Mouse (Mus musculus) thymus, postnatal 0 days (tissue): ENCODE data around the gene Sirt5. TPM values are rescaled to one million over a fixed set of nuclear protein-coding genes. Genes with fewer than 3 reads are reported as not detected.
A peak's percentile ranks its signal among the peaks of the same experiment; 100 is the strongest.

Experiments used
- DNase-seq: peaks from one replicate; pipeline ENCODE4 v3.0.0-alpha.2; 2015; ENCODE audit warnings: low spot score
- polyA plus RNA-seq: library from polyadenylated mRNA; unstranded; fragments of >200 nt; fragmentation: Nextera tagmentation; extraction: Ambion mirVana; gene quantifications from 2 replicates; pipeline ENCODE4 v1.2.1, GENCODE M21; 2015

Gene Sirt5
- 35.0 and 36.9 TPM in 2 replicates for polyA plus RNA-seq

GRCm38 (mm10) chr13:43364985-43365824 is at the start of gene Sirt5:
Gene Sirt5, plus strand, starts transcription at chr13:43365496.
- DNase-seq = peak; percentile 97

GRCm38 (mm10) chr13:43317411-43317810 is 47.9 kb upstream of the Sirt5 start:
- DNase-seq = no peak

- no peak for DNase-seq
These were observed 45.9 kb upstream of the Sirt5 start for GRCm38 (mm10) chr13:43319396-43319795.

- no peak for DNase-seq
These were observed 43.8 kb upstream of the Sirt5 start for GRCm38 (mm10) chr13:43321492-43321891.

- no peak for DNase-seq
These were observed 39.9 kb upstream of the Sirt5 start for GRCm38 (mm10) chr13:43325427-43325826.

GRCm38 (mm10) chr13:43331721-43332444 is 33.4 kb upstream of the Sirt5 start:
- no peak for DNase-seq

- no peak for DNase-seq
These were observed 32.7 kb upstream of the Sirt5 start for GRCm38 (mm10) chr13:43332591-43332990.

- no peak for DNase-seq
These were observed 28.7 kb upstream of the Sirt5 start for GRCm38 (mm10) chr13:43336425-43337221.

- DNase-seq = no peak
These were observed 27.3 kb upstream of the Sirt5 start for GRCm38 (mm10) chr13:43338001-43338400.

GRCm38 (mm10) chr13:43338632-43339031 is 26.7 kb upstream of the Sirt5 start:
- DNase-seq = no peak

GRCm38 (mm10) chr13:43346825-43347224 is 18.5 kb upstream of the Sirt5 start:
- DNase-seq = no peak

GRCm38 (mm10) chr13:43349376-43349775 is 15.9 kb upstream of the Sirt5 start:
- no peak for DNase-seq

- no peak for DNase-seq
These were observed 14.7 kb upstream of the Sirt5 start for GRCm38 (mm10) chr13:43350489-43351169.

- no peak for DNase-seq
These were observed 11.9 kb upstream of the Sirt5 start for GRCm38 (mm10) chr13:43353356-43353755.

GRCm38 (mm10) chr13:43354362-43354761 is 10.9 kb upstream of the Sirt5 start:
- DNase-seq = no peak

- DNase-seq = no peak
These were observed 8.8 kb upstream of the Sirt5 start for GRCm38 (mm10) chr13:43356346-43357125.

- no peak for DNase-seq
These were observed 4.8 kb upstream of the Sirt5 start for GRCm38 (mm10) chr13:43360534-43360933.

GRCm38 (mm10) chr13:43362353-43362752 is 2.9 kb upstream of the Sirt5 start:
- no peak for DNase-seq

GRCm38 (mm10) chr13:43365825-43366184 is 509 bp downstream of the Sirt5 start:
- DNase-seq = no peak

- no peak for DNase-seq
These were observed 4.8 kb downstream of the Sirt5 start for GRCm38 (mm10) chr13:43370063-43370462.
